Mouse (Mus musculus) C2C12 (cell line): ENCODE data around the gene Mpp2.

Experiments
- CTCF ChIP-seq: IDR thresholded peaks from one replicate; pipeline ENCODE4 v1.5.1; 2011; ENCODE audit not compliant: control insufficient read depth, insufficient read depth, insufficient read length
- FOSL1 ChIP-seq: IDR thresholded peaks from one replicate; pipeline ENCODE4 v1.8.0; 2011; ENCODE audit warnings: mild to moderate bottlenecking, low read length; ENCODE audit not compliant: poor library complexity, insufficient read depth, severe bottlenecking
- MYOG ChIP-seq: IDR thresholded peaks from one replicate; pipeline ENCODE4 v1.6.1; 2011; ENCODE audit not compliant: control insufficient read depth, insufficient read length; ENCODE audit errors: extremely low read depth

GRCm38 (mm10) chr11:102029304-102029703 lies 59.0 kb downstream of the Mpp2 start:
- TF ChIP-seq CTCF (no peak), FOSL1 (no peak), MYOG (no peak)
